Mouse (Mus musculus): ENCODE data around the gene Clybl.

GRCm38 (mm10) chr14:122336957-122337356 is 155.5 kb downstream of the Clybl start:
- no peak for TF ChIP-seq SIN3A (IDR thresholded peaks at IDR 0.05; ENCODE audit: low read length)
- no peak for TF ChIP-seq JUND (conservative IDR thresholded peaks at IDR 0.05; ENCODE audit: low read depth, low read length)
- TF ChIP-seq ETS1 (conservative IDR thresholded peaks at IDR 0.05; ENCODE audit: low read depth, low read length) = no peak
- no peak for TF ChIP-seq JUN (IDR thresholded peaks at IDR 0.05; ENCODE audit: insufficient read depth, low read depth, low read length)
- no peak for TF ChIP-seq EP300 (IDR thresholded peaks at IDR 0.05; ENCODE audit: low read length)

Measured in CH12.LX (cell line).